Mouse (Mus musculus) testis, adult 2 months (tissue): ENCODE measurements around the gene Grap2.

Experiments used
- CTCF ChIP-seq: fragments of 200-500 bp; IDR thresholded peaks from 2 replicates; pipeline ENCODE4 v1.5.1; 2012; ENCODE audit warnings: low read depth, mild to moderate bottlenecking, inconsistent platforms, low read length, moderate library complexity; ENCODE audit not compliant: control insufficient read depth, insufficient read depth, insufficient replicate concordance
- POLR2A ChIP-seq: fragments of 200-500 bp; IDR thresholded peaks from 2 replicates; pipeline ENCODE4 v1.6.1; 2012; ENCODE audit warnings: low read depth, mild to moderate bottlenecking, inconsistent platforms, low read length, moderate library complexity; ENCODE audit not compliant: control insufficient read depth

DNA sequence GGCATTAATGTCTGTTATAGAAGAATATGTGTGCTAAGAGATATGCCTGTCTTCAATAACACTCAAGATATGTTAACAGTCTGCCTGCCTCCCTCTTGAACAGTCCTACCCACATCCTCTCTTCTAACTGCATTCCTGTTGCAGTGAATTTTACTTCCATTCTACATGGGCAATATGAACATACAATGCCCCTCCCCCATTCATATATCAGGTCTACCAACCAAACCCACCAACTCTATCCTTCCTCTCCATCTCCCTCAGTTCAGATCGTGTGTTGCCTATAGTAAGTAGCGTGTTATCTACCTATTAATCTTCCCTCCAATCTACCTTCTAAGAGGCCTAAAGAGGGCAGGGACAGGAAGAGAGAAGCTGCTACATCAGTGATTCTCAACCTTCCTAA, 34.3 kb upstream of the Grap2 start:
- no peak for TF ChIP-seq CTCF
- no peak for TF ChIP-seq POLR2A
